Mouse (Mus musculus) bone marrow macrophage, adult 2 months (primary cell): ENCODE data around the gene Adgre5. TPM values are rescaled to one million over a fixed set of nuclear protein-coding genes. Genes with fewer than 3 reads are reported as not detected.

ENCODE experiments used
- H3K27ac ChIP-seq: 2 replicates; pipeline ENCODE4 v1.5.1; 2012; ENCODE audit warnings: low read depth, low read length; ENCODE audit not compliant: insufficient read depth
- H3K4me1 ChIP-seq: 2 replicates; pipeline ENCODE4 v1.6.1; 2012; ENCODE audit warnings: low read length; ENCODE audit not compliant: control insufficient read depth, insufficient read depth
- H3K4me3 ChIP-seq: 2 replicates; pipeline ENCODE4 v1.5.1; 2012; ENCODE audit warnings: mild to moderate bottlenecking, low read length, moderate library complexity; ENCODE audit not compliant: insufficient read depth
- CTCF ChIP-seq: IDR thresholded peaks from 2 replicates; pipeline ENCODE4 v1.5.1; 2012; ENCODE audit warnings: low read depth, mild to moderate bottlenecking, low read length, moderate library complexity
- POLR2A ChIP-seq: IDR thresholded peaks from 2 replicates; pipeline ENCODE4 v1.6.1; 2012; ENCODE audit warnings: mild to moderate bottlenecking, low read depth, low read length, borderline replicate concordance
- polyA plus RNA-seq: library from polyadenylated mRNA; stranded (reverse); fragments of >200 nt; gene quantifications from 2 replicates; pipeline ENCODE4 v1.2.4, GENCODE M21; 2012; ENCODE audit not compliant: missing spikeins, insufficient read depth, insufficient read length

Adgre5 gene
- 55.5 and 62.9 TPM in 2 replicates for polyA plus RNA-seq

- H3K4me3 ChIP-seq: peak within 1 kb of the TSS; percentile 53
- H3K4me1 ChIP-seq: peaks cover 52% of the 10 kb centered on the region
- H3K27ac ChIP-seq: peak within 1 kb of the TSS; percentile 48
- TF ChIP-seq CTCF (no peak), POLR2A (no peak)
Observed at GRCm38 (mm10) chr8:83740976-83741741, at the start of gene Adgre5. Gene Adgre5, minus strand, starts transcription at chr8:83741326.

- TF ChIP-seq POLR2A (no peak), CTCF (no peak)
- Histone ChIP-seq H3K4me1 (no peaks in the 10 kb centered on the region), H3K4me3 (no peak overlapping the region), H3K27ac (no peak overlapping the region)
Observed at GRCm38 (mm10) chr8:83789826-83790225, 48.7 kb upstream of the Adgre5 start.

DNA sequence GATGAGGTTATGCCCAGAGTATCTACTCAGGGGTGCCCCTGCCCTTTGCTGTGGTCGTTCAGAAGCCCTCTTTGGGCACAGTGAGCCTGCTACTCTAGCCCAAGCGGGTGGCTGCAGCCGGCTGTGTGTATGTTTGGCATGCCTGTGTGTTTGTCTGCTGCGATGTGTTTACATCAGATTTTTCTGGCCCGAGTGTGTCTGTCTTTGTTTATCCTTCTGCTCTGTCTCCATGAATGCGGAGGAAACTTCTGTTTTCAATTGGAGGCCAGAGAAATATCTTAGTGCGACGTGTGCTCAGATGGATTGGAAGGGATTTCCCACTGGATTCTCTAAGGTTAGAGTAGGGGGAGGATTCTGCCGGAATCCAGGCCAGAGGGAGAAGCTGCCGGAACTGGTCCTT is 43.9 kb upstream of the Adgre5 start:
- H3K4me1 ChIP-seq: no peaks in the 10 kb centered on the region
- no peak overlapping the region for H3K27ac ChIP-seq
- no peak overlapping the region for H3K4me3 ChIP-seq
- TF ChIP-seq POLR2A: no peak
- no peak for TF ChIP-seq CTCF

- Histone ChIP-seq H3K4me3 (no peak overlapping the region), H3K4me1 (no peaks in the 10 kb centered on the region), H3K27ac (no peak overlapping the region)
- TF ChIP-seq POLR2A (no peak), CTCF (peak; percentile 64)
Observed at GRCm38 (mm10) chr8:83782832-83783558, 41.9 kb upstream of the Adgre5 start.

DNA sequence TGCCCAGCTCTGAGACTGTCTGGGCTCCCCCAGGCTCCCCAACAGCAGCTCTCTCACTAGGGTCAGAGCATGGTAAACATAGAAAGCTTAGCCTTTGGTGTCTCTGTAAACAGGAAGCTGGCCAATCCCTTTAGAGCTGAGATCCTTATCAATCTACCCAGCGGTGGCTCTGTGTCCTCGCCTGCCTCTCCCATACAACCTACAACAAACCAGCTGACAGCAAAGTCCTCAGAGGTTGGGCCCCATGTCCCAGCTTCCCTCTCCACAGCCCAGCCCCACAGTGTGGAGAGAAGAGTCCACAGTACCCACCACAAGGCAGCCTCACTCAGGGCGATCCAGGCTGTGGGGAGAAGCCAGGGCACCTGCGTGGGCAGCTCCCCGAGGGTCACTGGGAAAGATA is 38.5 kb upstream of the Adgre5 start:
- H3K27ac ChIP-seq: no peak overlapping the region
- no peaks in the 10 kb centered on the region for H3K4me1 ChIP-seq
- TF ChIP-seq POLR2A (no peak), CTCF (no peak)
- H3K4me3 ChIP-seq: no peak overlapping the region

DNA sequence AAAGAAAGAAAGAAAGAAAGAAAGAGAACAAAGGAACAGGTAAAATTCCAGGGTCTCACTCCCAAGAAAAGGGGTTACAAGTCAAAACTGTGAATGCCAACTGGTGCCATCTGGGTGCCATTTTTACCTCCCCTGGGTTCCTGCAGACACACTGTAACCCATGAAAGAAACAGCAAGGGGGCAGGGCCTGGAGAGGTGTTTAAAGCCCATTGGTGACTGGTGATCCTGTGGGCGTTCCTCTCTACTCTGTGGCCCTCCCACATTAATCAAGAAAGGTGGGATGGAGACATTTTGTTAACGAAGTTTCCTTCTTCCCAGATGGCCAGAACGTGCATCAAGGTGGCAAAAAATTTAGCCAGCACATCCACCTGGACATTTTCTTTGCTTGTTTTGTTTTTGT is 36.9 kb upstream of the Adgre5 start:
- no peak overlapping the region for H3K4me3 ChIP-seq
- no peaks in the 10 kb centered on the region for H3K4me1 ChIP-seq

DNA sequence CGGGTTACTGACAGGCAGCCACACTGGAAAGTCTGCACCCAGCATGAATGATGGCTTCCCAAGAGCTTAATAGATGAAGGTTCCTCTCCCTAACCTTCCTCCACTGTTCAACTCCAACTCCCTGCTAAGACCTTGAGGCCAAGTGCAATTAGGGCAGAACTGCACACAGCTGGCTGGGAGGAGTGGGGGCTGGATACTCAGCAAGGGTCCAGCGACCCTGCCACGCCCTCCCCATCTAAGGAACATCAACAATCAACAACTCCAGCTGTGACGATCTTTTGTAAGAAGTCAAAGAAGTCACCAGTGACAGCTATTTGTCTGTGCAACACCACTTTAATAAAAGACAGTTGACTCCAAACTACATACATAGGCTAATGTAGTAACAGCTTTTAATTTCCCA is 35.5 kb upstream of the Adgre5 start:
- Histone ChIP-seq H3K4me1 (no peaks in the 10 kb centered on the region), H3K27ac (no peak overlapping the region), H3K4me3 (no peak overlapping the region)
- TF ChIP-seq CTCF: no peak
- TF ChIP-seq POLR2A: no peak

More for the DNA sequence above, 36.9 kb upstream of the Adgre5 start:
- no peak overlapping the region for H3K27ac ChIP-seq
- TF ChIP-seq POLR2A (no peak), CTCF (no peak)

- Histone ChIP-seq H3K27ac (no peak overlapping the region), H3K4me3 (no peak overlapping the region), H3K4me1 (no peaks in the 10 kb centered on the region; the same call in 1 of the 2 replicates)
- TF ChIP-seq POLR2A (no peak), CTCF (no peak)
Observed at GRCm38 (mm10) chr8:83774221-83774620, 33.1 kb upstream of the Adgre5 start.

DNA sequence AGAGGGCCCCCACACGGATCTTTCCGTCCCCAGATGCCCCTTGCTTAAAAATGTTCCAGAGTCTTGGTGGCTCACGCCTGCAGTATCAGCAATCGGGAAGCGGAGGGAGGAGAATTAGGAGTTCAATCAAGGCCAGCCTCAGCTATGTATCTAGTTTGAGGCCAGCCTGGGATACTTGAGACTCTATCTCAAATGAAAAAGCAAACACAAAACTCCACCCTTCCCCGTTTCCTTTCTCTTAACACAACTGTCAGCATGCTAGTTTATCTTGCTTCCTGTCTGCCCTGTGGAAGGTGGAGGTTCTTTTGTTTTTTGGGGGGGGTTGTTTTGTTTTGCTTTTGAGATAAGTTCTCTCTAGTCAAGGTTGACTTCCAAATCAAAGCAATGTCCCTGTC is 32.3 kb upstream of the Adgre5 start:
- Histone ChIP-seq H3K4me1 (peaks cover 4% of the 10 kb centered on the region), H3K27ac (no peak overlapping the region), H3K4me3 (no peak overlapping the region)
- TF ChIP-seq POLR2A (no peak), CTCF (no peak)

- TF ChIP-seq POLR2A (no peak), CTCF (no peak)
- Histone ChIP-seq H3K4me3 (no peak overlapping the region), H3K4me1 (peaks cover 10% of the 10 kb centered on the region), H3K27ac (no peak overlapping the region)
Observed at GRCm38 (mm10) chr8:83772701-83773451, 31.8 kb upstream of the Adgre5 start.

DNA sequence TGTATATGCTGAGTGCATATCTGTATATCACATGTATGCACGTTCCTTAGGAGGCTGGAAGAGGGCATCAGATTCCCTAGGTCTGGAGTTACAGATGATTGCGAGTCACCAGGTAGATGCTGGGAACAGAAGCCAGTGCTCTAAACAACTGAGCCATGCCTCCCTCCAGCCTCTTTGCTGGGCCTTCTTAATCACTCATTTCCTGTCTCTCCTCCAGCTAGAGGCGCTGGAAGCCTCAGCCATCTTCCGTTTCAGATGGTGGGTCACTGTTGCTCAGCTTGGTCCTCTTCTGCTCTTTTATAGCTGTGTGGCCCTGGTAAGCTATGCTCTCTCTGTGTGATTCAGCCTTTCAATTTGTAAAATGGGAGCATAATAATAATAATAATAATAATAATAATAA is 30.7 kb upstream of the Adgre5 start:
- peaks cover 14% of the 10 kb centered on the region for H3K4me1 ChIP-seq
- H3K4me3 ChIP-seq: no peak overlapping the region
- TF ChIP-seq CTCF (no peak), POLR2A (no peak)
- no peak overlapping the region for H3K27ac ChIP-seq
